Mouse (Mus musculus) thymus, adult 2 months (tissue): ENCODE data around the gene Nfya. TPM values are rescaled to one million over a fixed set of nuclear protein-coding genes. Genes with fewer than 3 reads are reported as not detected.
"Not testable (repeated sequence)": the region's sequence is repeated elsewhere in the genome, so short reads cannot be mapped to it uniquely, and the experiment has no call there.

Experiments
- DNase-seq: peaks from one replicate; pipeline ENCODE4 v3.0.0; 2021
- H3K27ac ChIP-seq: fragments of 200-500 bp; 2 replicates; pipeline ENCODE4 v1.5.1; 2012; ENCODE audit warnings: low read length, control low read depth; ENCODE audit not compliant: control insufficient read depth, insufficient read depth
- H3K27me3 ChIP-seq: fragments of 200-500 bp; 2 replicates; pipeline ENCODE4 v1.6.1; 2012; ENCODE audit warnings: mild to moderate bottlenecking, low read length, moderate library complexity, mixed read lengths; ENCODE audit not compliant: control insufficient read depth, insufficient read depth
- H3K36me3 ChIP-seq: fragments of 200-500 bp; 2 replicates; pipeline ENCODE4 v1.6.1; 2012; ENCODE audit warnings: mild to moderate bottlenecking, low read length, moderate library complexity; ENCODE audit not compliant: control insufficient read depth, insufficient read depth
- H3K4me1 ChIP-seq: fragments of 200-500 bp; replicated peaks from 2 replicates; pipeline ENCODE4 v1.6.1; 2012; ENCODE audit warnings: low read length; ENCODE audit not compliant: control insufficient read depth, insufficient read depth
- H3K4me3 ChIP-seq: fragments of 200-500 bp; 2 replicates; pipeline ENCODE4 v1.5.1; 2012; ENCODE audit warnings: mild to moderate bottlenecking, low read length, control low read depth, moderate library complexity; ENCODE audit not compliant: control insufficient read depth, insufficient read depth
- CTCF ChIP-seq: fragments of 200-500 bp; IDR thresholded peaks from 2 replicates; pipeline ENCODE4 v1.5.1; 2012; ENCODE audit warnings: mild to moderate bottlenecking, control low read depth, low read length, moderate library complexity, borderline replicate concordance; ENCODE audit not compliant: control insufficient read depth, poor library complexity, insufficient read depth; ENCODE audit errors: extremely low read depth
- POLR2A ChIP-seq: fragments of 200-500 bp; IDR thresholded peaks from 2 replicates; pipeline ENCODE4 v1.6.1; 2012; ENCODE audit warnings: mild to moderate bottlenecking, low read length, control low read depth, moderate library complexity; ENCODE audit not compliant: control insufficient read depth, poor library complexity, insufficient read depth; ENCODE audit errors: extremely low read depth
- WGBS: fragments of 180-500 bp; shearing (Covaris S2); methylation state at CpG from one replicate; pipeline ENCODE4 v1.1.7; 2018; 5-methylcytosine and 5-hydroxymethylcytosine counted together
- polyA plus RNA-seq: library from polyadenylated mRNA; depleted of rRNA; stranded (reverse); fragments of >200 nt; gene quantifications from 2 replicates; pipeline ENCODE4 v1.2.3, GENCODE M21; 2012

The Nfya gene
- polyA plus RNA-seq, 1 experiment: 210 TPM

DNA sequence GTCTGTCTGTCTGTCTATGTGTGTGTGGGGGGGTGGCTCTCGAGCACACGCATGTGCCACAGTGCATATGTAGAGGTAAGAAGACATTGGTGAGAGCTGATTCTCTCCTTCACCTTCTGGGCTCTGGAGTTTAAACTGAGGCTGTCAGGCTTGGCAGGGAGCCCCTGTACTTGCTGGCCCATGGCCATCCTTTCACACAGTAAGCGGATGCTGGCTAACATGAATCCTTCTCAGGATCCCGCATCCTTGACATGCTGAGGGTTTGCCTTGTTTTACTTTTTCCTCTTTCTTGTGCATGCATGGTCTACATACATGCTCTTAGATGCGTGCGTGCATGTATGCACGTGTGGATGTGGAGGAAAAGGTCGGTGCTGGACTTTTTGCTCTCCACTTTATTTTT, 46.7 kb downstream of the Nfya start:
- no peak for DNase-seq
- TF ChIP-seq CTCF: no peak
- Histone ChIP-seq H3K36me3 (no peaks in the 10 kb centered on the region), H3K27me3 (no peaks in the 10 kb centered on the region), H3K4me3 (no peak overlapping the region), H3K4me1 (no peaks in the 10 kb centered on the region), H3K27ac (no peak overlapping the region)
- 93% methylated on average over 8 of the region's 8 CpGs for WGBS

DNA sequence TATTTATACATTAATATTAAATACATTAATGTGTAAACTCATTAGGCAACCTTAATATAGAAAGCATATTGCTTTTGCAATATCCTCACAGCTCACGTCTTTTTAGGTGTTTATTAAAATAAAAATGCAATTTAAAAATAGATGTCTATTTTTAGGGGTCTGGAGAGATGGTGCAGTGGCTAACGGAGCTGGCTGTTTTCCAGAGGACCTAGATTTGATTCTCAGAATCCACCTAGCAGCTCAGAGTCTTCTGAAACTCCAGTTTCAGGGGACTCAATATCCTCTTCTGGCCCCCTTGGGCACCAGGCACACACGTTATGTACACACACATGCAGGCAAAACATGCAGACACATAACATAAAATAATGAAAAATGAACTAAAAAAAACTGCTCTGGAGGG, 47.4 kb downstream of the Nfya start:
- 85% methylated on average over 3 of the region's 3 CpGs for WGBS
- H3K4me3 ChIP-seq: no peak overlapping the region
- no peak for TF ChIP-seq CTCF
- TF ChIP-seq POLR2A: no peak
- no peak overlapping the region for H3K27ac ChIP-seq
- DNase-seq: no peak
- no peaks in the 10 kb centered on the region for H3K4me1 ChIP-seq
- H3K36me3 ChIP-seq: no peaks in the 10 kb centered on the region
- no peaks in the 10 kb centered on the region for H3K27me3 ChIP-seq

DNA sequence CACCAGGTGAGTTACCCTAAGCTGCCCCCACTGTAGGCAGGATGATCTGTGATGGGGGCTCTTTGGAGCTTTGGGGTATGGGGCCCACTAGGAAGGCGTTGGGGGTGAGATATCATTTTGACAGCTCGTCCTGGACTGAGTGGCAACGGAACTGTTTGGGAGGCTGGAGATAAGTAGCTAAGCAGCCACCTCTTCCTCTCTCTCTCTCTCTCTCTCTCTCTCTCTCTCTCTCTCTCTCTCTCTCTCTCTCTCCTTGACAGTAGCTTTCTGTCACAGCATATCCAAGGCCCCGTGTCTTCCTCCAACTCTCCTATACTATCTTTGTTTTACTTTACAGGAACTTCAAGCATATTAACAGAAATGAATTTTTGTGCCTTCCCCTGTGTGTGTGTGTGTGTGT, 49.2 kb downstream of the Nfya start:
- TF ChIP-seq POLR2A (no peak), CTCF (no peak)
- H3K4me1 ChIP-seq: no peaks in the 10 kb centered on the region
- DNase-seq: no peak
- no peaks in the 10 kb centered on the region for H3K27me3 ChIP-seq
- no peak overlapping the region for H3K4me3 ChIP-seq
- 32% methylated on average over 4 of the region's 4 CpGs for WGBS
- no peak overlapping the region for H3K27ac ChIP-seq
- H3K36me3 ChIP-seq: no peaks in the 10 kb centered on the region

DNA sequence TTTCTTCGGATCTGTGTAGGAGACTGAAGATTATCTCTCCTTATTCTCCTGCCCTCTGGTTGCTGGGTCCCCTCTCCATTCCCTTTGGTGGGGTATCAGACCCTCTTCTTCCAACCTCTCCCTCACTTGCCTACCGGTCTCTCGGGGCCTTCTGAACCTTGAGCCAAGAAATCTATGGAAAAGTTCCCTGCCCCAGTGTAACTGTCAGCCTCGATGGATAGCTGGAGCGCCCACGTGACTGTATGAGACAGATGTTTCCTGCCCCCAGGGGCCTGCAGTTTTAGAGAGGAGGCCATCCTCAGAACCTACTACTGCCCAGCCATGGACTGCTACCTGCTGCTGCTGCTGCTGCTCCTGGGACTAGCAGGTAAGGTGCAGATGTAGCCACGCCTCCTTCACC, 50.1 kb downstream of the Nfya start, which contains the start of gene Treml1:
Treml1 (plus strand) TSS at position 301 of the 400 bp plus-strand sequence.
- 71% methylated on average over 7 of the region's 7 CpGs for WGBS
- Histone ChIP-seq H3K4me3 (no peak within 1 kb of the TSS), H3K36me3 (no peaks in the 10 kb centered on the region), H3K4me1 (no peaks in the 10 kb centered on the region), H3K27ac (no peak within 1 kb of the TSS), H3K27me3 (no peaks in the 10 kb centered on the region)
- no peak for TF ChIP-seq POLR2A
- no peak for TF ChIP-seq CTCF
- DNase-seq: no peak

DNA sequence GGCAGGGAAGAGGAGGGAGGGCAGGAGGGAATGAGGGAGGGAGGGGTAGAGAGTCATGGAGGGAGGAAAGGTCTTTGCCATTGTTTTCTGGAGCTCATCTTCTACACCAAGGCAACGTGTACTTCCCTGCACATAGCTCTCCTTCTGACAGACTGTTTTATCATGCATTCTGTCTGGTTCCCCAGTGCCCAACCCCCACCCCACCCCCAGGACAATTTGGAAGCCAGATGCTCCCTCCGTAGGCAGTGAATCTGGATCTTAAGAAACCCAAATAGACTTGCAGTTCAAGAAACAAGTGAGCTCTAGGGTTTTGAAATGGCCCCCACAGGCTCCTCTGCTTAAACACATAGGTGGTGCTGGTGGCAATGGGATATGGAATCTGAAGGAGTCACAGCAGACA, 51.8 kb downstream of the Nfya start:
- DNase-seq: no peak
- no peak for TF ChIP-seq POLR2A
- TF ChIP-seq CTCF: no peak
- WGBS: 76% methylated on average over 2 of the region's 2 CpGs
- H3K4me3 ChIP-seq: no peak overlapping the region
- H3K27me3 ChIP-seq: no peaks in the 10 kb centered on the region
- H3K27ac ChIP-seq: no peak overlapping the region
- H3K36me3 ChIP-seq: no peaks in the 10 kb centered on the region
- H3K4me1 ChIP-seq: no peaks in the 10 kb centered on the region

DNA sequence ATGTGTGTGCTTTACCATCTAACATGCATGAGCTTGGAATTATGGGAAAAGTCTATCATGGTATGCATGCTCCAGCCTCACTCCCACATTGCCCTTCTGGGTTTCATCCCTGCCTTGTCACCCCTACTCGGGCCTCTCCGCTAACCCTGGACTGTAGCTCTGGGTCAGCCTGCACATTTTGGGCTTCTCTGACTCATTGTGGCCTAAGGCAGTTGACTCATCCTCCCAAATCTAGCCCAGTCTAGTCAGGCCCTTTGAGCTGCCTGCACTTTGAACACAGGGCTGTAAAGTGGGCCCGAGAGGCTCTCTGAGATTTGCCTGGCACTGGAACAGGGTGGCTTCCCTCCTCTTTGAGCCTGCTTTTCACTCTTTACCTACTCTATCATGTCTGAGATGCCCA, 53.9 kb downstream of the Nfya start:
- Histone ChIP-seq H3K27me3 (no peaks in the 10 kb centered on the region), H3K4me3 (no peak overlapping the region), H3K27ac (no peak overlapping the region), H3K36me3 (no peaks in the 10 kb centered on the region), H3K4me1 (no peaks in the 10 kb centered on the region)
- TF ChIP-seq POLR2A (no peak), CTCF (no peak)
- DNase-seq: no peak
- WGBS: 96% methylated on average over 3 of the region's 3 CpGs

DNA sequence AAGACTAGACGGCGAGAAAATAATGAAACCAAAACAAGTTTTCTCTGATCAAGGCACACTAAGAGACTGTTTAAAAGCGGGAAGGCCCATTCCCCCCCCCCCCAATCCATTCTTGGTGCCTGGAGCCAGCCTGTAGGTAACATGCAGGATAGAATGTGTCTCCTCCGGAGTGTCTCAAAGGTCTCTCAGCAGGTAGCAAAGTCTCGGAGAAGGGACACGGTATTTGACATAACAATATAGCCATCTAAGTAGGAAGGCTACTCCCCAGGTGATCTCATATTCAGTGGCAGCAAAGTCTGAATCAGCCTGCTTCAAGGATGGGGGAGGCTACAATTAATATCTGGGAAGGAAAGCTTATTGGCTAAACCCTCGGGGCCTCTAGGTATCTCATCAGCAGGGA, 56.7 kb downstream of the Nfya start:
- WGBS: 94% methylated on average over 7 of the region's 7 CpGs
- H3K27me3 ChIP-seq, H3K36me3 ChIP-seq, DNase-seq, H3K27ac ChIP-seq, H3K4me1 ChIP-seq, H3K4me3 ChIP-seq: not testable (repeated sequence)
